Mouse (Mus musculus) liver, adult (tissue): Measurements from ENCODE around the gene Flad1.

Experiments
- GATA4 ChIP-seq: IDR thresholded peaks from 2 replicates; pipeline ENCODE4 v1.6.1; 2014; ENCODE audit warnings: mild to moderate bottlenecking, low read length; ENCODE audit not compliant: insufficient replicate concordance

Flad1 gene

GRCm38 (mm10) chr3:89382950-89383349 lies 28.7 kb downstream of the Flad1 start:
- no peak for TF ChIP-seq GATA4

GRCm38 (mm10) chr3:89382033-89382882 lies 29.4 kb downstream of the Flad1 start:
- TF ChIP-seq GATA4: no peak

GRCm38 (mm10) chr3:89381233-89381632 lies 30.4 kb downstream of the Flad1 start:
- no peak for TF ChIP-seq GATA4

- no peak for TF ChIP-seq GATA4
These were observed 31.0 kb downstream of the Flad1 start for GRCm38 (mm10) chr3:89380711-89381110.

GRCm38 (mm10) chr3:89380291-89380690 lies 31.4 kb downstream of the Flad1 start:
- TF ChIP-seq GATA4: no peak

GRCm38 (mm10) chr3:89379388-89380131 lies 32.1 kb downstream of the Flad1 start:
- TF ChIP-seq GATA4: no peak

GRCm38 (mm10) chr3:89378394-89379067 lies 33.1 kb downstream of the Flad1 start:
- TF ChIP-seq GATA4: no peak

- TF ChIP-seq GATA4: no peak
These were observed 33.8 kb downstream of the Flad1 start for GRCm38 (mm10) chr3:89377831-89378230.

- no peak for TF ChIP-seq GATA4
These were observed 38.0 kb downstream of the Flad1 start for GRCm38 (mm10) chr3:89373581-89374231.

- no peak for TF ChIP-seq GATA4
These were observed 44.3 kb downstream of the Flad1 start for GRCm38 (mm10) chr3:89367338-89367737.

GRCm38 (mm10) chr3:89365486-89366414 lies 45.9 kb downstream of the Flad1 start:
- no peak for TF ChIP-seq GATA4

- TF ChIP-seq GATA4: no peak
These were observed 46.6 kb downstream of the Flad1 start, which contains the start of gene Dcst1 for GRCm38 (mm10) chr3:89365153-89365485. Gene Dcst1, minus strand, starts transcription at chr3:89365253.

GRCm38 (mm10) chr3:89364631-89365030 lies 47.0 kb downstream of the Flad1 start:
- no peak for TF ChIP-seq GATA4

GRCm38 (mm10) chr3:89361675-89362074 lies 50.0 kb downstream of the Flad1 start, which contains the start of gene Dcst2:
Gene Dcst2, plus strand, starts transcription at chr3:89361975.
- no peak for TF ChIP-seq GATA4

GRCm38 (mm10) chr3:89360237-89360636 lies 51.4 kb downstream of the Flad1 start:
- TF ChIP-seq GATA4: no peak

GRCm38 (mm10) chr3:89359630-89360029 lies 52.0 kb downstream of the Flad1 start:
- TF ChIP-seq GATA4: no peak
